Mouse (Mus musculus) megakaryocyte progenitor cell, adult 5-6 weeks (primary cell): ENCODE measurements around the gene Znrf1. TPM values are rescaled to one million over a fixed set of nuclear protein-coding genes. Genes with fewer than 3 reads are reported as not detected.

Source experiments
- ATAC-seq: replicated peaks from 2 replicates; pipeline ENCODE4 v1.8.0; 2016; ENCODE audit warnings: mild to moderate bottlenecking, moderate TSS enrichment, inconsistent platforms; ENCODE audit not compliant: poor library complexity
- total RNA-seq, 2 experiments: library from RNA; stranded (forward) in 1 of 2; stranded (reverse) in 1 of 2; fragments of 157-497, 149-512 nt in 1 of 2; fragments of 200-1000 nt in 1 of 2; gene quantifications; 2 replicates each; pipeline versions ENCODE4 v1.2.3 to v1.2.4; 2015 to 2017

Gene Znrf1
- total RNA-seq (2015) (71.1 and 76.6 TPM in 2 replicates), total RNA-seq (2017) (57.9 and 66.1 TPM in 2 replicates)

- peak; percentile 70 for ATAC-seq
These were observed at the start of gene Znrf1 for GRCm38 (mm10) chr8:111536031-111536977. Gene Znrf1 (plus strand): TSS chr8:111536097.

DNA sequence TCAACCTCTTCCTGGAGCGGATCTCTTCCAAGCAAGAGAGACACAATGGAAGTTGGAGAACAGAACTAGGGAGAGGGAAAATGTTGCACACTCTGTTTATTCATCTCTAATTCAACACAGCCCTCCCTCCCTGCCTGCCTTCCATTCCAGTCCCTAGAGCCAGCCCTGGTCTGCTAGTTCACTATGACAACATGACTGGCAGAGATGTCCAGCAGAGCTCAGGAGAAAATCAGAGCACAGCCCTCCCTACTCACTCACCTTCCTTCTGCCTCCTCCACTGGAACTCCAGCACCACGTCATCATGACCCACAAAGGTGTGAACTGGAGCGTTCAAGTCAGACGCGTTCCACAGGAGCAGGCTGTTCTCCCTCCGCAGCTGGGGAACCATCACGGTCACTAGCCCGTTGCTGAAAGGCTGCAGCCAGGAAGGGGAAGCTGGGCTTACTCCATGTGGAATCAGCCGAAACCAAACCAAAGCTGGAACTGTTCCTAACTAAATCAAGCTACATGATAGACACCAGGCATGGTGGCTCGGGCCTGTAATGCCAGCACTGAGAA is 45.8 kb upstream of the Znrf1 start:
- no peak for ATAC-seq

- no peak for ATAC-seq
These were observed 44.7 kb upstream of the Znrf1 start for GRCm38 (mm10) chr8:111491191-111491590.

GRCm38 (mm10) chr8:111492508-111492907 is 43.4 kb upstream of the Znrf1 start:
- no peak for ATAC-seq

- ATAC-seq = no peak
These were observed 42.7 kb upstream of the Znrf1 start for GRCm38 (mm10) chr8:111493176-111493575.

- ATAC-seq = no peak
These were observed 39.6 kb upstream of the Znrf1 start for GRCm38 (mm10) chr8:111496326-111496725.

DNA sequence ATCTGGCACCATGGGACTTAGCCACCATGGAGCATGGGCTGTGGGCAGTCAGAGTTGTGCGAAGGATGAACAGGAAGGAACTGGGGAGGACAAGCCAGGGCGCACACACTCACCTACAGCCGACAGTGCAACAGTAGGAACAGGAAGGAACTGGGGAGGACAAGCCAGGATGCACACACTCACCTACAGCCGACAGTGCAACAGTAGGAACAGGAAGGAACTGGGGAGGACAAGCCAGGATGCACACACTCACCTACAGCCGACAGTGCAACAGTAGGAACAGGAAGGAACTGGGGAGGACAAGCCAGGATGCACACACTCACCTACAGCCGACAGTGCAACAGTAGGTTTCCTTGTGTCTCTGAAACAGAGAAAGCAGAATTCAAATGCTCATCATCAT is 37.6 kb upstream of the Znrf1 start:
- ATAC-seq = peak; percentile 79

GRCm38 (mm10) chr8:111501724-111502464 is 34.0 kb upstream of the Znrf1 start:
- peak; percentile 24; the same call in 1 of the 2 replicates for ATAC-seq

DNA sequence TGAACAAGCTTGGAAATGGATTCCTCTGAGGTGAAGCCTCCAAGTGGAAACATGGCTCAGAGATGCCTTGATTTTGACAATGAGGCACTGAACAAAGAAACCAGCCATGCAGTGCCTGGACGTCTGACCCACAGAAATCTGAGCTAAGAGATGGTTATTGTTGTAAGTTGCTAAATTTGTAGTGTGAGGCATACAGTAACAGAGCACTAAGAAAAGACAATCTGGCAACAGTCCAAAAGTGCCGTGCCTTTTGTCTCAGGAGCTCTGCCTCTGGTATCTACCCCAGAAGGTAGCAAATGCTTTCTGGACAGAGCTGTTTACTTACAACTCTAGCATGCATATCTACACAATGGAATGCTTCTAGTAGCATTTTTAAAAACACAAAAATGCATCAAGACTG is 27.3 kb upstream of the Znrf1 start:
- ATAC-seq = peak; percentile 35

DNA sequence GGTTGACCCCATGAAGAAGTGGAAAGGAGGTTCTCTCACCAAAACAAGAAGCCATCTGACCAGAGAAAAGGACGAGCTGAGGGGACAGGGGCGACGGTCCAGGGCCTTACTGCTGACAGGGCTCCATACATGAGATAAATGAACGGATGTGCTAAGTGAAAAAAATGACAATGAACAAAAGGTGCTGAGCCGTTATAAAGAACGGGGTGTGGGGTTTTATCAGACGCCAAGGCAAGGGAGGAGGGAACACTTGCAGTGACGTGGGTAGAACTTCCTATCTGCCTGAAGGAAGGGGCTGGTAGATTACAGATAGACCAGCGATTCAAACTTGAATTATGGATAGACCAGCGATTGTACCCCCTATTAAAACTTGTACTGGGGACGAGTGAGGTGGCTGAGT is 26.6 kb upstream of the Znrf1 start:
- ATAC-seq = peak; percentile 81

DNA sequence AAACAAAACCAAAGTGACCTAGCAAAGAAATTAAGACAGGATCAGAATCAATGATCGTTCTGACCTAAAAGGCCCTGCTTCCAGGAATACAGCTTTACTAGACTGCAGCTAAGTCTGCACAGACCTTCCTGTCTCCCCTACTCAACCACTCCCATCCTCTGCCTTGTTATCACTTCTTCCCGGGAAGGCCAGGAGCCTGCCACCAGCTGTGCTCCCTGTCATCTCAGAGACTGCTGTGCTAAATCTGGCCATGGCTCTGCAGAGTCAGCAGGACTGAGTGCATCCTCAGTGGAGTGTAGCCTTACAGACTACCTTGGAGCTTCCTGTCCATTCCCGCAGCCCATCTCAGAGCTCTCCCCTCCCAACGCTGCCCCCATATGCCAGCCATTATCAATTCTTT is 25.5 kb upstream of the Znrf1 start:
- no peak for ATAC-seq

DNA sequence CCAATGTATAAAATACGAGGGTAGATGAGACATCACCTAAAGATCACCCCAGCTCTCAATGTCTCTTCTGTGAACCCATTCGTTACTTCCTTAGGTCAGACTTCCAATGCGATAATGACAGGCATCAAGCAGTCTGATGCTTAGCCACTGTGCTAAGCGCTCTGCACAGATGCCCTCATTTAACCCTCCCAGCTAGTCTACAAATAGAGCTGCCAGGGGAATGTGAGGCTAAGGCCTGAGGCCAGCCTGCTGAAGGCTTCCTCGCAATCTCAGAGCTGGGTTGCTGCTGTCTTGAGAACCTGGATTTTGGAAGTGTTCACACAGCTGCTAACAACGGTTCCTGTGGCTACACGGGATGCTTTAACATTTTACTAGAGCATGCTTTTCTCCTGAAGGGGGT is 23.0 kb upstream of the Znrf1 start:
- no peak for ATAC-seq

DNA sequence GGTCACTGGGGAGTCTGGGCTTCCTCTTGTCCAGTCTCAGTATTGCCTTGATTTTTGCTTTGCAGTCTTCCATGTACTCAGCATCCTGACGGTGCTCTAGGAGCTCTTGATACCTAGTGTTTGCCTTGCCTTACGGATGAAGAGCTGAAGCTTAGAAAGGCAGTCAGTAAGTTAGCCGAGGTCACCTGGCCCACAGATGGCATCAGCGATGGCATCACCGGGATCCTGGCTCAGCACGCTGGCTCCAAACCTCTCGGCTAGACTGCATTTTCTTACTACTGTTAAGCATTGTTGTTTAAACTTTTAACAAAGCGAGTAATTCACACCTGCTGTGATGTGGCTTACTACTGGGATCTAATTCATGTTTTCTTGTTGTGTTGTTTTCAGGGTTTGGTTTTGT is 22.5 kb upstream of the Znrf1 start:
- no peak for ATAC-seq

GRCm38 (mm10) chr8:111516451-111517035 is 19.4 kb upstream of the Znrf1 start:
- peak; percentile 59 for ATAC-seq

DNA sequence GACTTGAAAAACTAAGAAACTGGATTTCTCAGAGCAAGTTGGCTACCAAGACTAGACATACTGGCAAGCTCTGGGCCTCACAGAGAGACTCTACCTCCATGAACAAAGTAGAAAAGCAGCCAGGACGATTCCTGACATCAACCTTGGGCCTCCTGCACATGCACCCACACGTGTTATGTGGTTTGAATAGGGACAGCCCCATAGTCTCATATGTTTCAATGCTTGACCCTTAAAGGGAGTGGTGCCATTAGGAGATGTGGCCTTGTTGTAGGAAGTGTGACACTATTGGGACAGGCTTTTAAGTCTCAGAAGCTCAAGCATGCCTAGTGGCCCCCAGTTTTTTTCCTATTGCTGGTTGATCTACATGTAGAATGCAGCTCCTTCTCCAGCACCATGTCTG is 18.4 kb upstream of the Znrf1 start:
- ATAC-seq = no peak

DNA sequence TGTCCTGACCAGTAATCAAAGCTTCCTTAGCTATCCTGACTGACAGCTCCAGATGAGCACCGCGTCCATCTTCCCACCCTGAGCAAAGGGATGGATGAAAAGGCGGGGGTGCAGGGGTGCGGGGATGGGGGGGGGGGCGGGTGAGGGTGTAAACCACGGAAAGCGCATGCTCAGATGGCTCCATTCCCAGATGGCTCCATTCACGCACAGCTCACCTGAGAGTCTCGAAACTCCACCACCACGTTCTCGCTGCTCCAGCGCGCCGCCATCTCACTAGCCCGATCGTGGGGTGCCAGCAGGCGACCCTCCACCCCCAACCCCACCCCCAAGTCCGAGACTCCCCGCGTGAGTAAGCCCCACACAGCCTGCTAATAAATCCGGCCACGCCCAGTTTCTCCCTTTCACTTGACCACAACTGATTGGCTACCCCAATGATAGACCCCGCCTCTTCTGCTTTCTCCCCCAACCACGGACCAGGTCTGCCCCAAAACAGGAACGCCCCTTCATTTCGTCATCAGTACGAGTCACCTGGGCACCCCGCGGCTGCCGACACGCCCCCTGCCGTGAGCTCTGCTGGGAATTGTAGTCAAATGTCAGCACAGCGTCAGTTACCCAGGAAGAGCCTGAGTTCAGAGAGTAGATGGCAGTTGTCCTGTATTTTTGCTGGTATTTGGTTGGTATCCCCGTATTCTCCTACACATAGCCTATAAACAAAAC is 14.0 kb upstream of the Znrf1 start, which contains the start of gene Wdr59:
TSS of gene Wdr59 (minus strand) at position 380 of the 717 bp plus-strand sequence.
- peak; percentile 98 for ATAC-seq

DNA sequence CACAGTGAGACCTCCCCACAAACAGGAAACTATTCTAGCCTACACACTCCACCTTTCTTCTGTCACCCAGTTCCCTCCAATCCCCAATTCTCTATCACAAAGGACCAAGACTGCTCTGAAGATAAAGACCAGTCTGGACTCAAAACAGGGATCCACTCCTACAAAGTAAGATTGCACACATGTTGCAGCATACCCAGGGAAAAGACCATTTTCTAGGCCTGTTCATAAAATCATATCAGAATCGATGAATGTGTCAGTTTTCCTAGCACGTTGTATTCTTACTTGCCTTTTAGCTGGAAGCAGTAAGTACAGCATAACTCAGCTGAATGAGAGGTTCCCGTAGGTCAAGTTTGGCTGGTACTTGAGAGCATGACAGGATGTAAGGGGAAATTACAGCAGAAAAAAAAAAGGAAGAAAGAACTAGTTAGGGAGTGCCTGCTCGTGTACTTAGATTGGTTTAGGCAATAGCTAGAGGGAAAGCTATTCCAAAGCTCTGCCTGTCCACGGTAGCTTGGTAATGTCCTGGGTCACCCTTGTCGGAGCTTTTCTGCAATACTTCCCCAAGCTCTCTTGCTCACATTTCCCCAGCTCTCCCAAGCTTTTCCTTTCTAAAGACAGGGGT is 9.4 kb upstream of the Znrf1 start:
- peak; percentile 20; the same call in 1 of the 2 replicates for ATAC-seq

- no peak for ATAC-seq
These were observed 8.7 kb upstream of the Znrf1 start for GRCm38 (mm10) chr8:111527149-111527548.

GRCm38 (mm10) chr8:111528071-111528470 is 7.8 kb upstream of the Znrf1 start:
- no peak for ATAC-seq

- ATAC-seq = no peak
These were observed 4.7 kb upstream of the Znrf1 start for GRCm38 (mm10) chr8:111531191-111531590.
